Mouse (Mus musculus) embryonic facial prominence, embryonic 15.5 days (tissue): Measurements from ENCODE around the gene Ntm. TPM values are rescaled to one million over a fixed set of nuclear protein-coding genes. Genes with fewer than 3 reads are reported as not detected.

Source experiments
- ATAC-seq: fragments of 200-750 bp; cut with Nextera tagmentation; 2 replicates; pipeline ENCODE4 v1.8.0; 2017; ENCODE audit warnings: low read depth, moderate TSS enrichment; ENCODE audit not compliant: insufficient number of reproducible peaks, low FRiP score, low TSS enrichment
- H3K27ac ChIP-seq: fragments of 300-500 bp; sonication (generic); replicated peaks from 2 replicates; pipeline ENCODE4 v1.5.1; 2015; ENCODE audit warnings: mild to moderate bottlenecking, inconsistent platforms
- H3K27me3 ChIP-seq: fragments of 300-500 bp; sonication (generic); 2 replicates; pipeline ENCODE4 v1.6.1; 2015; ENCODE audit warnings: inconsistent platforms
- H3K36me3 ChIP-seq: fragments of 300-500 bp; sonication (generic); 2 replicates; pipeline ENCODE4 v1.6.1; 2015; ENCODE audit warnings: mild to moderate bottlenecking, inconsistent platforms
- H3K4me1 ChIP-seq: fragments of 300-500 bp; sonication (generic); 2 replicates; pipeline ENCODE4 v1.6.1; 2015; ENCODE audit warnings: inconsistent platforms
- H3K4me2 ChIP-seq: fragments of 300-500 bp; sonication (generic); replicated peaks from 2 replicates; pipeline ENCODE4 v1.6.1; 2015; ENCODE audit warnings: mild to moderate bottlenecking, inconsistent platforms
- H3K4me3 ChIP-seq: fragments of 300-500 bp; sonication (generic); replicated peaks from 2 replicates; pipeline ENCODE4 v1.5.1; 2015; ENCODE audit warnings: mild to moderate bottlenecking, inconsistent platforms
- H3K9ac ChIP-seq: fragments of 300-500 bp; sonication (generic); 2 replicates; pipeline ENCODE4 v1.6.1; 2015; ENCODE audit warnings: inconsistent platforms
- H3K9me3 ChIP-seq: fragments of 300-500 bp; sonication (generic); replicated peaks from 2 replicates; pipeline ENCODE4 v1.6.1; 2016; ENCODE audit warnings: inconsistent platforms
- WGBS: fragments of 180-500 bp; shearing (Covaris S2); methylation state at CpG from one replicate; pipeline ENCODE4 v1.1.7; 2015; 5-methylcytosine and 5-hydroxymethylcytosine counted together
- polyA plus RNA-seq: library from polyadenylated mRNA; unstranded; fragments of >200 nt; fragmentation: Nextera tagmentation; extraction: Ambion mirVana; gene quantifications from 2 replicates; pipeline ENCODE4 v1.2.1, GENCODE M21; 2015

Ntm gene
- polyA plus RNA-seq, 1 experiment from 2014 or later, result 23.8 TPM

GRCm38 (mm10) chr9:29457976-29458572 is 504.9 kb downstream of the Ntm start:
- no peak overlapping the region for H3K9ac ChIP-seq
- no peak for ATAC-seq
- no peak overlapping the region for H3K4me2 ChIP-seq
- H3K36me3 ChIP-seq, result no peaks in the 10 kb centered on the region
- H3K9me3 ChIP-seq, result no peaks in the 10 kb centered on the region
- H3K4me1 ChIP-seq, result no peaks in the 10 kb centered on the region
- no peaks in the 10 kb centered on the region for H3K27me3 ChIP-seq
- no peak overlapping the region for H3K27ac ChIP-seq
- H3K4me3 ChIP-seq, result no peak overlapping the region
- WGBS, result 13% methylated on average over 5 of the region's 5 CpGs

- 67% methylated on average over 7 of the region's 7 CpGs for WGBS
- Histone ChIP-seq H3K4me1 (no peaks in the 10 kb centered on the region), H3K36me3 (no peaks in the 10 kb centered on the region), H3K27ac (no peak overlapping the region), H3K4me2 (no peak overlapping the region), H3K27me3 (no peaks in the 10 kb centered on the region), H3K9ac (no peak overlapping the region), H3K4me3 (no peak overlapping the region), H3K9me3 (no peaks in the 10 kb centered on the region)
- ATAC-seq, result no peak
These were observed 506.9 kb downstream of the Ntm start for GRCm38 (mm10) chr9:29456014-29456413.

- Histone ChIP-seq H3K4me1 (no peaks in the 10 kb centered on the region), H3K9ac (no peak overlapping the region), H3K4me2 (no peak overlapping the region), H3K36me3 (no peaks in the 10 kb centered on the region), H3K27ac (no peak overlapping the region), H3K4me3 (no peak overlapping the region), H3K9me3 (no peaks in the 10 kb centered on the region), H3K27me3 (no peaks in the 10 kb centered on the region)
- ATAC-seq, result no peak
- 79% methylated on average over 1 of the region's 1 CpGs for WGBS
These were observed 511.7 kb downstream of the Ntm start for GRCm38 (mm10) chr9:29451232-29451631.

- H3K9ac ChIP-seq, result no peak overlapping the region
- no peak overlapping the region for H3K4me2 ChIP-seq
- H3K36me3 ChIP-seq, result no peaks in the 10 kb centered on the region
- no peaks in the 10 kb centered on the region for H3K9me3 ChIP-seq
- WGBS, result 63% methylated on average over 4 of the region's 4 CpGs
- no peaks in the 10 kb centered on the region for H3K27me3 ChIP-seq
- ATAC-seq, result no peak
- no peaks in the 10 kb centered on the region for H3K4me1 ChIP-seq
- H3K4me3 ChIP-seq, result no peak overlapping the region
- no peak overlapping the region for H3K27ac ChIP-seq
These were observed 518.9 kb downstream of the Ntm start for GRCm38 (mm10) chr9:29444001-29444400.

- ATAC-seq, result no peak
- no peak overlapping the region for H3K27ac ChIP-seq
- H3K9ac ChIP-seq, result no peak overlapping the region
- H3K36me3 ChIP-seq, result no peaks in the 10 kb centered on the region
- no peaks in the 10 kb centered on the region for H3K4me1 ChIP-seq
- WGBS, result 62% methylated on average over 5 of the region's 5 CpGs
- no peak overlapping the region for H3K4me3 ChIP-seq
- H3K4me2 ChIP-seq, result no peak overlapping the region
- H3K9me3 ChIP-seq, result no peaks in the 10 kb centered on the region
- no peaks in the 10 kb centered on the region for H3K27me3 ChIP-seq
These were observed 523.5 kb downstream of the Ntm start for GRCm38 (mm10) chr9:29439401-29439800.

GRCm38 (mm10) chr9:29434611-29435010 is 528.3 kb downstream of the Ntm start:
- Histone ChIP-seq H3K4me2 (no peak overlapping the region), H3K4me3 (no peak overlapping the region), H3K27me3 (no peaks in the 10 kb centered on the region), H3K36me3 (no peaks in the 10 kb centered on the region), H3K9me3 (no peaks in the 10 kb centered on the region), H3K27ac (no peak overlapping the region), H3K4me1 (no peaks in the 10 kb centered on the region), H3K9ac (no peak overlapping the region)
- WGBS, result 34% methylated on average over 6 of the region's 6 CpGs
- no peak for ATAC-seq

- H3K27me3 ChIP-seq, result no peaks in the 10 kb centered on the region
- H3K36me3 ChIP-seq, result no peaks in the 10 kb centered on the region
- H3K4me2 ChIP-seq, result no peak overlapping the region
- ATAC-seq, result no peak
- no peak overlapping the region for H3K9ac ChIP-seq
- no peaks in the 10 kb centered on the region for H3K4me1 ChIP-seq
- no peak overlapping the region for H3K4me3 ChIP-seq
- no peaks in the 10 kb centered on the region for H3K9me3 ChIP-seq
- no peak overlapping the region for H3K27ac ChIP-seq
- WGBS, result 11% methylated on average over 4 of the region's 4 CpGs
These were observed 529.0 kb downstream of the Ntm start for GRCm38 (mm10) chr9:29433910-29434309.

GRCm38 (mm10) chr9:29433156-29433555 is 529.8 kb downstream of the Ntm start:
- no peak overlapping the region for H3K4me2 ChIP-seq
- H3K27ac ChIP-seq, result no peak overlapping the region
- H3K9ac ChIP-seq, result no peak overlapping the region
- no peaks in the 10 kb centered on the region for H3K9me3 ChIP-seq
- WGBS, result 58% methylated on average over 7 of the region's 7 CpGs
- ATAC-seq, result no peak
- no peaks in the 10 kb centered on the region for H3K27me3 ChIP-seq
- 0 out of 2 replicates have a peak, but pooled peaks cover 5% of the 10 kb centered on the region for H3K4me1 ChIP-seq
- H3K36me3 ChIP-seq, result no peaks in the 10 kb centered on the region
- H3K4me3 ChIP-seq, result no peak overlapping the region

- Histone ChIP-seq H3K4me1 (0 out of 2 replicates have a peak, but pooled peaks cover 5% of the 10 kb centered on the region), H3K4me2 (no peak overlapping the region), H3K27ac (no peak overlapping the region), H3K4me3 (no peak overlapping the region), H3K27me3 (no peaks in the 10 kb centered on the region), H3K36me3 (no peaks in the 10 kb centered on the region), H3K9me3 (no peaks in the 10 kb centered on the region), H3K9ac (no peak overlapping the region)
- ATAC-seq, result no peak
- WGBS, result 77% methylated on average over 9 of the region's 9 CpGs
These were observed 531.4 kb downstream of the Ntm start for GRCm38 (mm10) chr9:29431590-29431989.

GRCm38 (mm10) chr9:29430189-29430588 is 532.8 kb downstream of the Ntm start:
- WGBS, result 62% methylated on average over 3 of the region's 3 CpGs

GRCm38 (mm10) chr9:29428322-29428721 is 534.6 kb downstream of the Ntm start:
- Histone ChIP-seq H3K9ac (no peak overlapping the region), H3K4me3 (no peak overlapping the region), H3K4me2 (no peak overlapping the region), H3K27ac (no peak overlapping the region), H3K9me3 (no peaks in the 10 kb centered on the region), H3K36me3 (no peaks in the 10 kb centered on the region), H3K4me1 (0 out of 2 replicates have a peak, but pooled peaks cover 5% of the 10 kb centered on the region), H3K27me3 (no peaks in the 10 kb centered on the region)
- ATAC-seq, result no peak
- WGBS, result 20% methylated on average over 7 of the region's 7 CpGs

More at GRCm38 (mm10) chr9:29430189-29430588, 532.8 kb downstream of the Ntm start:
- no peak overlapping the region for H3K4me2 ChIP-seq
- no peak overlapping the region for H3K9ac ChIP-seq
- H3K9me3 ChIP-seq, result no peaks in the 10 kb centered on the region
- H3K36me3 ChIP-seq, result no peaks in the 10 kb centered on the region
- 0 out of 2 replicates have a peak, but pooled peaks cover 5% of the 10 kb centered on the region for H3K4me1 ChIP-seq
- H3K27me3 ChIP-seq, result no peaks in the 10 kb centered on the region
- no peak overlapping the region for H3K27ac ChIP-seq
- ATAC-seq, result no peak
- H3K4me3 ChIP-seq, result no peak overlapping the region

- 86% methylated on average over 2 of the region's 2 CpGs for WGBS
- no peak overlapping the region for H3K4me2 ChIP-seq
- no peaks in the 10 kb centered on the region for H3K9me3 ChIP-seq
- no peak overlapping the region for H3K9ac ChIP-seq
- H3K4me3 ChIP-seq, result no peak overlapping the region
- 0 out of 2 replicates have a peak, but pooled peaks cover 5% of the 10 kb centered on the region for H3K4me1 ChIP-seq
- ATAC-seq, result no peak
- H3K27ac ChIP-seq, result no peak overlapping the region
- no peaks in the 10 kb centered on the region for H3K36me3 ChIP-seq
- H3K27me3 ChIP-seq, result no peaks in the 10 kb centered on the region
These were observed 536.7 kb downstream of the Ntm start for GRCm38 (mm10) chr9:29426261-29426660.
